Mouse (Mus musculus) kidney, adult 18-20 months (tissue): ENCODE measurements around the gene Acbd6.

ENCODE experiments used
- DNase-seq: peaks from one replicate; pipeline ENCODE4 v3.0.0; 2021

Acbd6 gene

DNA sequence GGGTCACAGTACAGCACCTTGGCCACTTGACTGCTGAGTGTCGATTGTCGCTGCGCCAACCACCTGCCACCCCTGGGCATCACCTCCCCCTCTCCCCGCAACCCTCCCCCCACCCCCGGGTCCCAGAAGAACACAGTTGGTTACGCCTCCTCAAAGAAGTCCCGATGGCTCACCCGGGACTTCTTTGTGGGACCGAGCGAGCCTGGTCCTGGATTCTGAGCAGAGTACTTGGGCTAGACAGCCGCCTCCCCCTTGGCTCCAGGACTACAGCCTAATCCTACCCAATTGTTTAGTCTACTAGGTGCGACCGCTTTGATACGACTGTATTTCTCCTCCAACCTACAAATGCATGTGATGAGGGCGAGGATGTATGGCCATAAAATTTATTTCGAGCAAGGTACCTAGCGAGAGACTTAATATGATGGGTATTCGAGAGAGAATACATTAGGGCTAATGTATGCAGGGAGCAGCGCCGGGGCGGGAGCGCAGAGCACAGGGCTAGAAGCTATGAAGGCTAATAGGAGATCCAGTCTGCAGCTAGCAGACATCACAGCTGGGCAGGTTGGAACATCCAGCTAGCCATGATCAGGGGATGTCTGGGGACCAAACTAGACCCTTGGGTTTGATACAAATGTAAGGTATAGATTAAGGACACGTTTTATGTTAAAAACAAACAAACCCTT is 171.3 kb downstream of the Acbd6 start:
- no peak for DNase-seq

DNA sequence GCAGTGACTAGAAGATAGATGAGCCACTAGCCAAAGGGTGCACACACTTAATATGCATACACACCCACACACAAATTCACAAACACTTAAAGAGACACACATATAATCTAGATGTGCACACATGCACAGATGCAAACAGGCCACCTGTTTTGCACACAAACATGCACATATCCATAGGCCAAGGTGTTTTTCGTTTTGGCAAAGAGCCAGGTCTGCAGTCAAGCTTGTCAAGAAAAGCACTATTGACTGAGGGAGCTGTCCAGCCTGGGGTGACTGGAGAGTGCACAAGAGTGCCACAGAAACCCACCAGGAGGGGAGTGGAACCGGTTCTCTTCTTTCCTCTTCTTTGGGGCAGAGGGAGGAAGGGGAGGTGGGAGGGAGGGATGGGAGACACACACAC is 173.2 kb downstream of the Acbd6 start:
- no peak for DNase-seq

DNA sequence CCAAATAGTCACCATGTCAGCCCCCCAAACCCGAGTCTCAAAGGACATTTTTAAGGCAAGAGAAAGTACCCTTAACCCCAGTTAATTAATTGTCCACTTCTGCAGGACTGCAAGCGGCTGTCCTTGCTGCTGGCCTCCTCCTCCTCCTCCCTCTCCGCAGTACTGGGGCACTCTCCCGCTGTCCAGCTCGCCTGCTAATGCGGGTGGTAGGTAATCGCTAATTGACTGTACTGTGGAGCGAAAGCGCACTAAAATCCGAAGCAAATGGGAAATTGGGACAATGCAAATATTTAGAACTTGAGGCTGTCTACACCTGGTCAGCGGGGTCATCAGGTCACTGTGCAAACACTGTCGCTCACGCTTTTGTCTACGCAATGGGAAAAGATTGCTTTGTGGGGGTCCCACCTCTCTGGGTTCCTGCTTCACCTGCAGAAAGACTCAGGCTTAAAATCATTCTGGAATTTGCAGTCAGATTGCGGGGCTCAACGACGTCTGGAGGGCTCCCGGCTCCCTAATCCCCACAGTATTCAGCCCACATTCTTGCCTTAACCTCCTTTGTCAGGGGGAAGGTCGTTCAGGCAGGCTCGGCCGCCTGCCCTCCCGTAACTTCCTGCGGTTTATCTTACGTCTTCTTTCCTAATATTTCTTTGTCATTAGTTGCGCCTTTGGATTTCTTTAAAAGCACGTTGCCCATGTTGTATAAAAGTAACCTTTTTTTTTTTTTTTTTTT is 178.3 kb downstream of the Acbd6 start:
- no peak for DNase-seq

DNA sequence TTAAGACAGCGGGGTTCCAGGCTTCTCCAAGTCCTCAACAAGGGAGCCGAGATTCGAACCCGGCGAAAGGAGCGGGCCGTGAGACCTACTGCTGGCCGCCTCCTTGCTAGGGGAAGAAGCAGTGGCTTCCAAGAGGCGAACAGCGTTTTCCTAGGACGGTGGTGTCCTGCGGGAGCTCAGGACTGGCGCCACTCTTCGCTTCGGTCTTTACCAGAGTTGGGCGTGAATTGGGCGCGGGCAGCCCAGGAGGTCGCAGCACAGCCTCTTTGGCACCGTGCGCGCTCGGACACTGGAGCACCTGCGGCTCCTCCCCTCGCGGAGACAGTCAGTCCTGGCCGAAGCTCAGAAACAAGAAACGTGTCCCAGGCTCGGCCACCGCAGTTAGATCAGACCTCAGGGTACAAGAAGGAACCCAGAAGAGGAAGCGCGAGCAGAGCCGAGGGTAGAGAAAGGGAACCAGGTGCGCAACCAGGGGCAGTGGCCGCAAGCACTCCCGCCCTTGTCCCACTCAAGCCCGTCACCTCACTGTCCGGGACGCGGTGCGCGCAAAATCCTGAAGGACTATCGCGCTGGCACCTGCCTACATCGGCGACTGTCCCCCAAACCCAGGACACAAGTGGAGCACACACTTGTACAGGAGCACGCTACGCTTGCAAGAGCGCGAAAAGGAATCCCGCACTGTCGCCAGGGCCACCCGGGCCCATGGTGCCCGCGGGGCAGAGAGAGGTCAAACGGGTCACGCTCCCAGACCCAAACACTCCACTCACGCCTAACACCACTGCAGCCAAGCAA is 179.3 kb downstream of the Acbd6 start:
- peak; percentile 24 for DNase-seq

DNA sequence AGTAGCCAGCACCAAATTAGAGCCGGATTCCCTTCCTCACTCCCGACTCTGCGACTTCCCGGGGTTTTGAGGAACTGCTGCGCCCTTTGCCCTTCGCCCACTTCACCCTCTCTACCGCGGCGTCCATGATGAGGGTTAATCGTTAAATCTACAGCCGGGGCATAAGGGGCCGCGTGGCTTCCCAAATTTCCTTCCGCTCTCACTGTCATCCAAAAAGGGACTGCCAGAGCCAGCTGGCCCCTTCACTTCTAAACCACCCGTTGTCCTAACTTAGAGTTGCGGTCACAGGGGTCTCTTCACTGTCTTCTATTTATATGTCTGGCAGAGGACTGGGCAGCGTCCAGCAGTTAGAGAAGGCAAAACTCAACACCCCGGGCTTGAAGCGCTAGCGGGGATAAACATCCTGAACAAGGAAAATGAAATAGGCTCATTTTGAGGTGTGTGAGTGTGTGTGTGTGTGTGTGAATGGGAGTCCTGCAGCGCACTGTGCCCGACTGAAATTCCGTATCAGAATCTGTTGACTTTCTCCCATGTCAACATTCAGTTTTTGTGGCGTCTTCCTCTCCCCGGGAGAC is 180.0 kb downstream of the Acbd6 start:
- peak; percentile 13 for DNase-seq
